Mouse (Mus musculus) embryonic facial prominence, embryonic 13.5 days (tissue): Measurements from ENCODE around the gene Heatr5b. TPM values are rescaled to one million over a fixed set of nuclear protein-coding genes. Genes with fewer than 3 reads are reported as not detected.

ENCODE experiments used
- ATAC-seq: fragments of 200-750 bp; cut with Nextera tagmentation; 2 replicates; pipeline ENCODE4 v1.8.0; 2017; ENCODE audit warnings: low read depth; ENCODE audit not compliant: insufficient number of reproducible peaks, insufficient read depth, low FRiP score, low TSS enrichment
- H3K27ac ChIP-seq: fragments of 300-500 bp; sonication (generic); 2 replicates; pipeline ENCODE4 v1.5.1; 2015; ENCODE audit warnings: moderate library complexity, mild to moderate bottlenecking, inconsistent platforms
- H3K27me3 ChIP-seq: fragments of 300-500 bp; sonication (generic); 2 replicates; pipeline ENCODE4 v1.6.1; 2015; ENCODE audit warnings: mild to moderate bottlenecking, inconsistent platforms
- H3K36me3 ChIP-seq: fragments of 300-500 bp; sonication (generic); 2 replicates; pipeline ENCODE4 v1.6.1; 2015; ENCODE audit warnings: mild to moderate bottlenecking, inconsistent platforms
- H3K4me1 ChIP-seq: fragments of 300-500 bp; sonication (generic); 2 replicates; pipeline ENCODE4 v1.6.1; 2015; ENCODE audit warnings: inconsistent platforms
- H3K4me2 ChIP-seq: fragments of 300-500 bp; sonication (generic); 2 replicates; pipeline ENCODE4 v1.6.1; 2015; ENCODE audit warnings: moderate library complexity, mild to moderate bottlenecking, inconsistent platforms
- H3K4me3 ChIP-seq: fragments of 300-500 bp; sonication (generic); 2 replicates; pipeline ENCODE4 v1.5.1; 2015; ENCODE audit warnings: mild to moderate bottlenecking, inconsistent platforms
- H3K9ac ChIP-seq: fragments of 300-500 bp; sonication (generic); 2 replicates; pipeline ENCODE4 v1.6.1; 2015; ENCODE audit warnings: mild to moderate bottlenecking, inconsistent platforms
- H3K9me3 ChIP-seq: fragments of 300-500 bp; sonication (generic); 2 replicates; pipeline ENCODE4 v1.6.1; 2016; ENCODE audit warnings: inconsistent platforms
- WGBS: fragments of 180-500 bp; shearing (Covaris S2); methylation state at CpG from one replicate; pipeline ENCODE4 v1.1.7; 2015; ENCODE audit warnings: mixed read lengths; 5-methylcytosine and 5-hydroxymethylcytosine counted together
- polyA plus RNA-seq: library from polyadenylated mRNA; unstranded; fragments of >200 nt; fragmentation: Nextera tagmentation; extraction: Ambion mirVana; gene quantifications from 2 replicates; pipeline ENCODE4 v1.2.1, GENCODE M21; 2015

Gene Heatr5b
- polyA plus RNA-seq, 1 experiment from 2014 or later: 16.3 TPM

GRCm38 (mm10) chr17:78726746-78727449 lies 108.3 kb downstream of the Heatr5b start:
- Histone ChIP-seq H3K36me3 (no peaks in the 10 kb centered on the region), H3K4me1 (peaks cover 13% of the 10 kb centered on the region), H3K27me3 (no peaks in the 10 kb centered on the region), H3K9ac (no peak overlapping the region), H3K4me2 (peak overlapping the region; percentile 16; the same call in 1 of the 2 replicates), H3K27ac (no peak overlapping the region), H3K9me3 (no peaks in the 10 kb centered on the region), H3K4me3 (no peak overlapping the region)
- WGBS: 64% methylated on average over 14 of the region's 14 CpGs
- no peak for ATAC-seq

- Histone ChIP-seq H3K4me1 (peaks cover 10% of the 10 kb centered on the region), H3K9me3 (no peaks in the 10 kb centered on the region), H3K4me2 (no peak overlapping the region), H3K36me3 (no peaks in the 10 kb centered on the region), H3K27ac (0 out of 2 replicates have a peak overlapping the region, but pooled peaks have one; percentile 33), H3K9ac (no peak overlapping the region), H3K4me3 (no peak overlapping the region), H3K27me3 (no peaks in the 10 kb centered on the region)
- ATAC-seq: no peak
- 40% methylated on average over 6 of the region's 6 CpGs for WGBS
These were observed 110.6 kb downstream of the Heatr5b start for GRCm38 (mm10) chr17:78724461-78725055.

DNA sequence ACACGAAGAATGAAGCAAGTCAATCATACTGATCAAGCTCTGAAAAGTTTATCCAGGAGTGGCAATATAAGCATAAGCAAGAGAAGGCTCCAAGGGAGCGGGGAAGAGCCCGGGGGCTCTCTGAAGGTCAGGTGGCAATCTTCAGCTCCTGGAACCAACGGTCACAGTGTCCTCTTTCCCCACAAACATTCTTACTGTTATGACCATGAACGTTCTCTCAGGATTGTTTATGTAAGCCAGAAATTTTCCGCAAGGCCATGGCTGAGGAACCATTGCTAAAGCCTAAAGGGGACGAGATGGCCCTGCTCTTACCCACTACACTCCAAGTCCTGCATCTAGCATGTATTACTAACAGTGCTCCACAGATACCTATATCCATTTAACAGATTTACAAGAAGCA lies 113.5 kb downstream of the Heatr5b start:
- peaks cover 4% of the 10 kb centered on the region for H3K4me1 ChIP-seq
- H3K4me3 ChIP-seq: no peak overlapping the region
- H3K27me3 ChIP-seq: no peaks in the 10 kb centered on the region
- H3K36me3 ChIP-seq: peaks cover 14% of the 10 kb centered on the region
- no peak overlapping the region for H3K27ac ChIP-seq
- no peak for ATAC-seq
- no peak overlapping the region for H3K9ac ChIP-seq
- no peak overlapping the region for H3K4me2 ChIP-seq
- H3K9me3 ChIP-seq: no peaks in the 10 kb centered on the region; the same call in 1 of the 2 replicates
- 86% methylated on average over 7 of the region's 7 CpGs for WGBS

GRCm38 (mm10) chr17:78719086-78719485 lies 116.1 kb downstream of the Heatr5b start:
- Histone ChIP-seq H3K36me3 (peaks cover 14% of the 10 kb centered on the region), H3K9me3 (no peaks in the 10 kb centered on the region; the same call in 1 of the 2 replicates), H3K27ac (no peak overlapping the region), H3K9ac (no peak overlapping the region), H3K27me3 (no peaks in the 10 kb centered on the region), H3K4me1 (peaks cover 10% of the 10 kb centered on the region), H3K4me3 (no peak overlapping the region), H3K4me2 (no peak overlapping the region)
- WGBS: 82% methylated on average over 13 of the region's 13 CpGs
- ATAC-seq: no peak

GRCm38 (mm10) chr17:78710258-78710657 lies 124.9 kb downstream of the Heatr5b start:
- Histone ChIP-seq H3K4me1 (peaks cover 7% of the 10 kb centered on the region; the same call in 1 of the 2 replicates), H3K9ac (no peak overlapping the region), H3K4me2 (no peak overlapping the region), H3K36me3 (peaks cover 4% of the 10 kb centered on the region), H3K4me3 (no peak overlapping the region), H3K27ac (no peak overlapping the region), H3K9me3 (no peaks in the 10 kb centered on the region), H3K27me3 (no peaks in the 10 kb centered on the region)
- ATAC-seq: no peak
- WGBS: 54% methylated on average over 2 of the region's 2 CpGs

DNA sequence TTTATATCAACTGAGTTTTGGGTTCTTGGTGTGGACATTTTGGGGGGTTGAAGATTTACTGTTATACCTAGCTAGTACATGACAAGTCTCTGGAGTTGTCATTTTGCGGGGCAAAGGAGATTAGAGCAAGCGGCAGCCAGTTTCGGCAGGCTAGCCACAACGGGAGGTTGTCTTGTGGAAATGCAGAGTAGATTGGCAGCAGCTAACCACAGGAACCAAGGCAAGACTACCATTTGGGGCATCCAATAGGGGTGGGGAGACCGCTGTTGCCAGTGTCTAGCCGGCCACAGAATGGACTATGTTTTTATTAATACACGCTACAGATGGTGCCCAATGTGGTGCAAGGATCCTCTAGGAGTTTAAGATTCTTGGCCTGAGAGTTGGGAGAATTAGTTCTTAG lies 126.7 kb downstream of the Heatr5b start:
- H3K4me2 ChIP-seq: no peak overlapping the region
- ATAC-seq: no peak
- H3K4me3 ChIP-seq: no peak overlapping the region
- no peaks in the 10 kb centered on the region for H3K27me3 ChIP-seq
- peaks cover 4% of the 10 kb centered on the region for H3K36me3 ChIP-seq
- no peaks in the 10 kb centered on the region for H3K9me3 ChIP-seq
- 78% methylated on average over 7 of the region's 7 CpGs for WGBS
- no peaks in the 10 kb centered on the region; the same call in 1 of the 2 replicates for H3K4me1 ChIP-seq
- no peak overlapping the region for H3K27ac ChIP-seq
- H3K9ac ChIP-seq: no peak overlapping the region

DNA sequence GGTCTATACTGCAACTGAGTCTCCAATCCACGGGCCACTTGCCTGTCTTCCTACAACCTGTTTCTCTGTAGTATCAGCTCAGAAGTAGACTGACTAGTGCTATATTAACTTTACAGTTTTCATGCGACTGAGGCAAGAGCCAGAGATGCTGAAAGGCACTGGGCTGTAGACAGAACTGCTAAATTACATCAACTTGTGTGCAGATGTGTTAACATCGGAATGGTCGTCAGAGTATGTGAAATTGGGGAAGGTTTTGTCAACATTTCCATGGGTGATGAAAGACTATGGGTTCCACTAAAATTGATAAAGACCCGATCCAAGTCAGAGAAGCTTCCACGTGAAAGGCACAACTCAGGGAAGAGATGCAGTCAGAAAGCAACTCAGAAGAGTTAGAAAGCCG lies 132.2 kb downstream of the Heatr5b start:
- 91% methylated on average over 7 of the region's 7 CpGs for WGBS
- H3K9ac ChIP-seq: no peak overlapping the region
- no peaks in the 10 kb centered on the region for H3K9me3 ChIP-seq

More for the DNA sequence above, 132.2 kb downstream of the Heatr5b start:
- Histone ChIP-seq H3K27me3 (no peaks in the 10 kb centered on the region), H3K27ac (no peak overlapping the region), H3K4me3 (no peak overlapping the region), H3K36me3 (peaks cover 9% of the 10 kb centered on the region), H3K4me1 (no peaks in the 10 kb centered on the region), H3K4me2 (no peak overlapping the region)
- no peak for ATAC-seq

Other genes starting within 250 kb of the Heatr5b start
- 5.2 and 5.6 TPM in 2 replicates for gene Strn, start 98.2 kb downstream of the Heatr5b start, polyA plus RNA-seq
- gene Gpatch11, start 203 bp upstream of the Heatr5b start, polyA plus RNA-seq: 56.5 and 59.2 TPM in 2 replicates
- gene Eif2ak2, start 47.2 kb upstream of the Heatr5b start, polyA plus RNA-seq: 15.4 and 16.2 TPM in 2 replicates
- gene Sult6b1, start 71.6 kb upstream of the Heatr5b start, polyA plus RNA-seq: 0.10 and 0.22 TPM in 2 replicates
- gene Cebpzos, start 81.1 kb upstream of the Heatr5b start, polyA plus RNA-seq: 119 and 125 TPM in 2 replicates
- gene Cebpz, start 101.7 kb upstream of the Heatr5b start, polyA plus RNA-seq: 75.3 and 78.3 TPM in 2 replicates
- 60.5 and 65.5 TPM in 2 replicates for gene Ndufaf7, start 101.8 kb upstream of the Heatr5b start, polyA plus RNA-seq
- gene Prkd3, start 185.5 kb upstream of the Heatr5b start, polyA plus RNA-seq: 43.0 and 46.9 TPM in 2 replicates
- 7.3 and 8.6 TPM in 2 replicates for gene Qpct, start 216.5 kb upstream of the Heatr5b start, polyA plus RNA-seq